Mouse (Mus musculus) kidney, postnatal 36 days (tissue): Measurements from ENCODE around the gene Dpysl5.
A peak's percentile ranks its signal among the peaks of the same experiment; 100 is the strongest.

Source experiments
- DNase-seq, 2 experiments: peaks; one replicate each; pipeline ENCODE4 v3.0.0; 2021 to 2022; ENCODE audit warnings: mixed read lengths in 2 of 2

Dpysl5 gene

DNA sequence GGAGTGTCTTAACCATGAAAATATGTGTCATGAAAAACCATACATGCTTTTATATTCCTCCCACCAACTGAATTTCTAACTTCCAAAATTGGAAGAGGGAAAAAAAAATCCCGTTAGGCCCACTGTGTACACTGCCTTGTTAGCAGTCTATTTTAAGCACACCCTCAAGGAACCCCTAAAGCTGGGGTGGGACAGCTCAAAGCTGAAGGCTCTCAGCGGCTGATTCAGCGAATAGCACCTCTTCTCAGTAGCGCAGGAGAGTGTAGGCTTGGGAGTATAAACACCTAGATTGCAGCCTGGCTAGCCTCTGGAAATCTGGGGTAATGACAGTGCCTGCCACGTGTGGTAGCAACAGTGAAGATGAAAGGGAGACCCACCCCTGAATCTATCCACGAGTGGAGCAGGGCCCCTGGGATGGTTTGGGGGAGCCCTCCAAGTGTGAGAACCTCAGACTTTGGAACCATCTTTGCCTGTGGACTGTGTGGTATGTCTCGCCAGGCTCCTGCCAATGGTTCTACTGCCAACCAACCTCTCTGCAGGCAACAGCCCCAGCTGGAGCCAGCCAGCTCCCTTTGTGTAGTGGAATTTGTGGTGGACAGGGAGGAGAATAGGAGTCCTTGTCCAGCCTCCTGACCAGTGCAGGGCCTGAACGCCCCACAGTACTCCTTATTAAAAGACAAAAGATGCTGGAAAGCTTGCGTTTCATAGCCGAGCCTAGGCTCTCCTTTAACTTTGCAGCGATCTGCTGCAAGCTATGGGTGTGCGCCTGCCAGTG is 54.4 kb downstream of the Dpysl5 start:
- no peak for DNase-seq

GRCm38 (mm10) chr5:30768082-30768481 is 56.7 kb downstream of the Dpysl5 start:
- DNase-seq, result no peak

DNA sequence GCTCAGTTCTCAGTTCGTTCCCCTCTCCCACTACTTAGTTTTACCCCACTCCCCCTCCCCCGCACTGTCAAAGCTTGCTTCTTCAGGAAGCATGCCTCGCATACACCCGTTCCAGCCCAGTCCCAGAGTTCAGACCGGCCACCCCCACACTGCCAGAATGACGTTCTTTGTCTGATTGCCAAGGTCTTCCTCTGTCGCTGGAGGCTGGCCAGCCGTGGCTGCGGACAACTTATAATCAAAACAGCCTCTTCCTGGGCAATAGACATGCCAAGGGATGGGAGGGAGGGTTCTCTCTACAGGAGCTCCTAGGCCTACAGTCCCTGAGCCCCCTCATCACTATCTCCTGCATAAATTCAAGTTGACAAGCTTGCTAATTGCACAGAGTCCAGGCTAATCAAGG is 57.2 kb downstream of the Dpysl5 start:
- peak; percentile 39 to 57 for DNase-seq

- no peak for DNase-seq
Observed at GRCm38 (mm10) chr5:30769075-30769474, 57.7 kb downstream of the Dpysl5 start.

DNA sequence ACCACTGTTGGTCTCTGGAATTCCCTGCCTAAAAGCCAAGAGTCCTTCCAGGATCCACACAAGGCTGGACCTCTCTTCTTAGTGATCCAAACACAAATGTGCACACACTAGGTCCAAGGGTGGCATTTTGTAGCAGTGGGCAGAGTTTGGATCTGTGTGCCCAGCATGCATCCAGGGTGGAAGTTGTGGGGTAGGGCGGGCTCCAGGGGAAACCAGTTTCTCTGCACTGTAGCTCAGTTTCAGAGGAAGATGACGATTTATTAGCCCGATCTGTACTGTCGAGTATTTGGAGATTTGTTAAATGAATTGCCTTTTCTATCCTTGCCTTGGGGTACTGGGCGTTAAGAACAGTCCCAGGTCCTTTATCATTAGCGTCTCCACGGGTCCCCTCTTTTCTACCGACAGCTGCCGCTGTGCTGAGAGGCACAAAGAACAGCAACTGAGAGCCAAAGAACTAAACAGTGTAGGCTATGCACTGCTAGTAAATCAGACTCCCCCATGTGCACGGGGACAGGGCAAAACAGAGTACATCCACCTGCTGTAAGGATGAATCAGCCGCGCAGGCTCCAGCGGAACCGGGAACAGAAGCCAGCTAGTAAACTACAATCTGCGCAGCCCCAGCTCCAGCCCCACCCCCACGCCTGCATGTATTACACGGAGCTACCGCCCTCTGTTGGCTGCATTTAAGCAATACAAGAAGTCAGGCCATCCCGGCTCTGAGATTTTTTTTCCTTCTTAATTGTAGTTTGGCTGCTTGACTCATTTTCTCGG is 63.4 kb downstream of the Dpysl5 start:
- DNase-seq, result peak; percentile 90 to 97

- DNase-seq, result no peak
Observed at GRCm38 (mm10) chr5:30780699-30781098, 69.3 kb downstream of the Dpysl5 start.

DNA sequence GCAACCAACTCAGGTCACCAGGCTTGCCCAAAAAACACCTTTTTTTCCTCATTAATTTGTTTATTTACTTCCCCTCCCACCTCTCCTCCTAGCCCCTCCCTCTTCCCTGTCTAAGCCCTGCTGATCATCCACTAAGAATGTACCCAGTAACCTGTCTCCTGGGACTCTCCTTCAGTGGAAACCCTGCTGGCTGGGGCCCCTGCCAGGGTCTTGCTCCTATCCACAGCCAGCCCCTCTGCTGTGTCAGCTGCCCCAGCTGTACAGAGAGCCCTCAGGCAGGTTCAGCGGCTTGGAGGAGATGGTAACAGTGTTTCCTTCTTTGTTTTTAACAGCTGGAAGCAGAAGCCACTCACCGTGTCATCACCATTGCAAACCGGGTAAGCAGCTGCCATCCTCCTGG is 69.8 kb downstream of the Dpysl5 start:
- DNase-seq, result no peak

- no peak for DNase-seq
Observed at GRCm38 (mm10) chr5:30787381-30787780, 76.0 kb downstream of the Dpysl5 start.

DNA sequence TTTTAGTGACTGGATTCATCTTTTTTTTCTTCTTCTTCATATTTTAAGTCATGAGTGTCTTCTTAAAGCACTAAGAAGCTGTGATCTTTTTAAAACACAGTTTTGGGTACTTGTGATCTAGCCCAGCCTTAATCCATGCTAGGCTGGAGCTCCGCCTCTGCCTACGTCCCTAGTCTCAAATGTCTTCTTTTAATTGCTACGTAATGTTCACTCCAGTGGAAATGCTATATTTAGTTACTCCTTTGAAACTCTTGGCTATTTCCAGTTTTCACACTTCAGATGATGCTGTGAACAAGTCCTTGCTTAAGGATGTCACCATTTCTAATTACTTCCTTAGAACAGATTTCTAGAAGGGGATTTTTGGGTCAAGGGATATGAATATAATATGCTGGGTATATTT is 78.7 kb downstream of the Dpysl5 start:
- DNase-seq, result no peak

DNA sequence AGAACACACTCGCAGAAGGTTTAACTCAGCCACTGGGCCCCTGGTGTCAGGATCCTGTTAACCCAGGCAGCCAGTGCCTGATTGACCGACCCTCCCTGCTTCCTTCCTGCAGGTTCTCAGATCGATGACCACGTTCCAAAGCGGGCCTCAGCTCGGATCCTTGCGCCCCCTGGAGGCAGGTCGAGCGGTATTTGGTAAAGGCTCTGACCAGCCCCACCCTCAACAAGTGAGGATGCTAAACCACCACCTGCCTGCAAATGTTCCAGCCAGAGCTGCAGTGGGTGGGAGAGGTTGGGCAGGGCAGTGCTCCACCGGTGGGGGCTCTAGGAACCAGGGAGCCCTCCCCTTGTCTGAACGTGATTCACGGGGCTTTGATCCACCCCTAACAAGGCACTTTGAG is 84.8 kb downstream of the Dpysl5 start:
- DNase-seq, result peak; percentile 71 to 93

- DNase-seq, result no peak
Observed at GRCm38 (mm10) chr5:30797482-30797881, 86.1 kb downstream of the Dpysl5 start.

DNA sequence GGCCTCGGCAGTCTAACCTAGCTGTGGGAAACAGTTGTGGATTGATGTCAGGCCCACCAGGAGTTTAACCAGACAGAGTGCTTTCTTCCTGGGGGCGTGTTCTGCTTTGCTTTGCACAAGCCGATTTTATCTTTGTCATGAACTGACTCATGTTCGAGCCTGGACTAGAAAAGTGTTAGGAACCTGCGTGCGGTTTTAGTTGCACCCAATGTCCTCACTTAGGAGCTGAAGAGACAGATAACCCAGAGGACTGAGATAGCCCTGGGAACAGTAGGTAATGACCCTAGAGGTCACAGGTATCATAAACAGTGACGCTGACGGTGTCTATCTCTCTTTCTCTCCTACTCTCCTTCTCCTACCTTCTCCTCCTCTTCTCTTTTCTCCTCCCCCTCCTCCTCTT is 86.6 kb downstream of the Dpysl5 start:
- no peak for DNase-seq

DNA sequence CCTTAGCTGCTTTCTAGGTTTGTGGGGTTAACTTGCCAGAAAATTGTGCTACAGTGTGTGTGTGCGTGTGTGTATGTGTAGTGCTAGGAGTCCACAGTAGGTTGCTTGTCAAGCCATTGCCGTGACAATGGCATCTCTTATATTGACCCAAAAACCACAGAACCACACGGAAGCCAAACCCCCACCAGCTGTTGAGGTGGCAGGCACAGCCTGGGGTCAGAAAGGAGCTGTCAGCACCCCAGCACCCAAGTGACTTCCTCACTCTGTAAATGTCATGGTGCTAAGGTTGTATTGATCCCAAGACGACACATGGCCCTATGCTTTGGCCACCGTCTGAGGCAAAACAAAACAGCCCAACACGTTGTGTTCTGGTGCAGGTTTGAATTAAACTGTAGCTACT is 87.6 kb downstream of the Dpysl5 start:
- no peak for DNase-seq

- no peak for DNase-seq
Observed at GRCm38 (mm10) chr5:30802724-30803467, 91.5 kb downstream of the Dpysl5 start.

GRCm38 (mm10) chr5:30806106-30806505 is 94.7 kb downstream of the Dpysl5 start:
- peak; percentile 88 to 95 for DNase-seq

DNA sequence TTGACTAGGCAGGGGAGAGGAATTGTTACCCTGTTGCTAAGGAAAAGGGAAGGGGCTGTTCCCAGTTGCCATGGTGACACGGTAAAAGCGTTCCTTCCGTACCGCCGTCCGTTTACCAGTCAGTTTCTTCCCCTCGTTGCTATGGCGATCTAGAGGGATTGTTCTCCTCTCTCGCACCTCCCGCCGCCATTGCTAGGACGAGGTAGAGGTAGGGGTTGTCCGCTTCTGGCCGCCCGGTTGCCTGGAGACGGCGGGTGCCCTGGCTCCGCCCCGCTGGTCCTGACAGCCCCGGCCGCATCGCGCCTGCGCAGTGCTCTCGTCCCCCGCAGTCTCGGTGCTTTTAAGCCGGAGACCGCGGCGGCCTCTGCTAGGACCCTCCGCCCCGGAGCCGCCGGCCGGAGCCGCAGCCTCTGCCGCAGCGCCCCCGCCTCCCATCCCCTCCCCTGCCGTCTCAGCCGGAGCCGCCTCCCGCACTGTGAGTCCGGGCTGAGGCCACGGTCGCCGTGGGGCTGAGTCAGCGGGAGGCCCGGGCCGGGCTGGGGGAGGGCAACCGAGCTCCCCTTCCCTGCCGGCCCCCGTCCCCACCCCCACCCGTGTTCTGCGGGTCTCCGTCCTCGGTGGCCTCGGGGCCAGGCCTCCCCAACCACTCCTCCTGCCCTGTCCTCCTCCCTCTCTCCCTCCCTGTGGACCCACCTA is 103.2 kb downstream of the Dpysl5 start, which contains the start of gene Mapre3:
Gene Mapre3 (plus strand): TSS at position 218 of the 696 bp plus-strand sequence.
- DNase-seq, result peak; percentile 93 to 96

GRCm38 (mm10) chr5:30815120-30815465 is 103.7 kb downstream of the Dpysl5 start:
- DNase-seq, result no peak

DNA sequence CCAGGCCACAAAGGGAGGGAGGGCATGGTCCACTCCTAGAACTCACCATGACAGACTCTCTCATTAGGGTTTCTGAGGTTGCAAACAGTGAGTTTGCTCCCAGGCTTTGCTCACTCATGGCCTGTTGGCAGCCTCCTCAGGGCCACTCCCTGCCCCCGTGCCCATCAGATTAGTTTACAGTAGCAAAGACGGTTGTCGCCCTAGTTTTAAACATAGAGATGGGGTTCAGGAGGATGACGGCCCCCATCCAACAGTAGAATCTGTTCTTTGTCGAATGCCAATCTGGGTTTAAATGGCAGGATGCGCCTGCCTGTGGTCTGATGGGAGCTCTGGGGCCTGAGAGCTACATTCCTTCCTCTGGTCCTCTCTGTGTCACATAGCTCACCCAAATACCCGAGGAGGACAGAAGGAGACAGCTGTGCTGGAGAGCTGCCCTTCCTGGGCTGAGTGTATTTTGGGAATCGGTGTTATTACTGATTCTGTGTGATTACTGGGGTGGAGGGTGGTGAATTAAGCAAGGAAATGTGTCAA is 105.0 kb downstream of the Dpysl5 start:
- DNase-seq, result no peak

DNA sequence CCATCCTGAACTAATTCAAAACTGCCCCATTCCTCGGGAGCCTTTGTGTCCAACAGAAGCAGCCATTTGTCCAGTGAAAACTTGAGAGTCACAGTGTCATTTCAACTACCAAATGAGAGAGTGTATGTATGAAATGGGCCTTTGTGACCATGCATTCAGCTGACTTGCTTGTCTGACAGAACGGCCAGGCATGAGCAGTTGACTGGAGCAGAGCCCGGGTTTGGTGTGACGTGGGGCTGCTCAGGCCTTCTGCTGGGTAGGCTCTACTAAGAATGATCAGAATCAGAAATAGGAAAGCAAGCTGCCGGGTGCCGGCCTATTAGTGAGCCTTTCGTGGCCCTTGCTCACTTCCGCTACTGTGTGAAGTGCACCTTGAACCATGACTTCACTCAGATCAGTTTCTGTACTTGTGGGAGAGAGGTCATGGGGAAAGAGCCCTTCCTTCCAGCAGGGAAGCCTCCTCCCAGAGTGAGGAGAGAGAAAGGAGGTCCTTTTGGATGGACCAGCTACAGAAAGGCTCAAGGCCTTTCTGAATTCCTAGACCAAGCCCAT is 107.5 kb downstream of the Dpysl5 start:
- peak; percentile 52 to 54 for DNase-seq

- DNase-seq, result no peak
Observed at GRCm38 (mm10) chr5:30822689-30823088, 111.3 kb downstream of the Dpysl5 start.

GRCm38 (mm10) chr5:30823091-30823490 is 111.7 kb downstream of the Dpysl5 start:
- no peak for DNase-seq
